Mouse (Mus musculus) kidney, postnatal 0 days (tissue): ENCODE data around the gene Olfr543. TPM values are rescaled to one million over a fixed set of nuclear protein-coding genes. Genes with fewer than 3 reads are reported as not detected.
A peak's percentile ranks its signal among the peaks of the same experiment; 100 is the strongest.

Experiments used
- ATAC-seq: fragments of 200-750 bp; cut with Nextera tagmentation; replicated peaks from 2 replicates; pipeline ENCODE4 v1.8.0; 2017; ENCODE audit warnings: low read depth, moderate number of reproducible peaks, moderate TSS enrichment, moderate library complexity; ENCODE audit not compliant: low FRiP score
- DNase-seq: peaks from one replicate; pipeline ENCODE4 v3.0.0-alpha.2; 2016; ENCODE audit warnings: low spot score
- H3K27ac ChIP-seq: fragments of 300-500 bp; sonication (generic); 2 replicates; pipeline ENCODE4 v1.5.1; 2014; ENCODE audit warnings: mild to moderate bottlenecking
- H3K27me3 ChIP-seq: fragments of 300-500 bp; sonication (generic); 2 replicates; pipeline ENCODE4 v1.6.1; 2014; ENCODE audit warnings: low read length, mixed read lengths; ENCODE audit not compliant: insufficient read depth
- H3K36me3 ChIP-seq: fragments of 300-500 bp; sonication (generic); 2 replicates; pipeline ENCODE4 v1.6.1; 2014; ENCODE audit warnings: low read length, mixed read lengths; ENCODE audit not compliant: insufficient read depth
- H3K4me1 ChIP-seq: fragments of 300-500 bp; sonication (generic); replicated peaks from 2 replicates; pipeline ENCODE4 v1.6.1; 2014; ENCODE audit warnings: antibody characterized with exemption, low read length, mixed read lengths; ENCODE audit not compliant: insufficient read depth
- H3K4me2 ChIP-seq: fragments of 300-500 bp; sonication (generic); 2 replicates; pipeline ENCODE4 v1.6.1; 2014; ENCODE audit warnings: mild to moderate bottlenecking, low read length, moderate library complexity, mixed read lengths
- H3K4me3 ChIP-seq: fragments of 300-500 bp; sonication (generic); replicated peaks from 2 replicates; pipeline ENCODE4 v1.5.1; 2014; ENCODE audit warnings: low read depth, low read length
- H3K9ac ChIP-seq: fragments of 300-500 bp; sonication (generic); 2 replicates; pipeline ENCODE4 v1.6.1; 2014; ENCODE audit warnings: low read depth, low read length
- H3K9me3 ChIP-seq: fragments of 300-500 bp; sonication (generic); replicated peaks from 2 replicates; pipeline ENCODE4 v1.6.1; 2016; ENCODE audit warnings: low read length, inconsistent platforms, mixed read lengths
- CTCF ChIP-seq: IDR thresholded peaks from 2 replicates; pipeline ENCODE4 v1.5.1; 2016; ENCODE audit warnings: antibody characterized with exemption, low read depth, mild to moderate bottlenecking, moderate library complexity
- WGBS: fragments of 180-500 bp; shearing (Covaris S2); extraction: QIAGEN DNeasy Blood & Tissue Kit; methylation state at CpG from one replicate; pipeline ENCODE4 v1.1.7; 2014; 5-methylcytosine and 5-hydroxymethylcytosine counted together
- polyA plus RNA-seq: library from polyadenylated mRNA; unstranded; fragments of >200 nt; fragmentation: Nextera tagmentation; extraction: Ambion mirVana; gene quantifications from 2 replicates; pipeline ENCODE4 v1.2.1, GENCODE M21; 2015

Gene Olfr543
- polyA plus RNA-seq, 1 experiment from 2014 or later: not detected

- Histone ChIP-seq H3K27me3 (no peaks in the 10 kb centered on the region), H3K9ac (no peak overlapping the region), H3K4me3 (no peak overlapping the region), H3K4me1 (no peaks in the 10 kb centered on the region), H3K27ac (no peak overlapping the region), H3K36me3 (peaks cover 57% of the 10 kb centered on the region), H3K4me2 (no peak overlapping the region), H3K9me3 (no peaks in the 10 kb centered on the region)
- ATAC-seq (no peak), DNase-seq (no peak)
- TF ChIP-seq CTCF: no peak
- WGBS: 89% methylated on average over 5 of the region's 5 CpGs
Observed at GRCm38 (mm10) chr7:102458618-102459380, 22.7 kb downstream of the Olfr543 start.

DNA sequence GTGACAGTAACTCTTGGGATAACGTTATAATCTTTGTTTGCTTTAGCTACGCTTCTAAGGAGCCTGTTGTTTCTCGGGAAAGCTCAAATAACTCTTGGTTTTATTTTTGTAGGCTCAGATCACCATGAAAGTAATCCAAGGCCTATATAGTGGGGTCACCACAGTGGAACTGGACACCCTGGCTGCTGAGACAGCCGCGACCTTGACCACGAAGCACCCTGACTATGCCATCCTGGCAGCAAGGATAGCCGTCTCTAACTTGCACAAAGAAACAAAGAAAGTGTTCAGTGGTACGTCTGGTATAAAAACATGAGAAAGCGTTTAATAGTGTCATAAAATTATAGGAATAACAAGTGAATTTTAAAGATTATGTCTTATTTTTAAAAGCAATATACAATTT, 35.0 kb downstream of the Olfr543 start:
- 61% methylated on average over 9 of the region's 9 CpGs for WGBS
- Histone ChIP-seq H3K9ac (no peak overlapping the region), H3K9me3 (no peaks in the 10 kb centered on the region), H3K36me3 (peaks cover 20% of the 10 kb centered on the region; the same call in 1 of the 2 replicates), H3K4me2 (no peak overlapping the region), H3K4me3 (no peak overlapping the region), H3K27me3 (no peaks in the 10 kb centered on the region), H3K27ac (no peak overlapping the region), H3K4me1 (no peaks in the 10 kb centered on the region; the same call in 1 of the 2 replicates)
- no peak for TF ChIP-seq CTCF
- DNase-seq (no peak), ATAC-seq (no peak)

- H3K9ac ChIP-seq: no peak overlapping the region
- 72% methylated on average over 2 of the region's 2 CpGs for WGBS
- ATAC-seq (no peak), DNase-seq (no peak)
- peaks cover 17% of the 10 kb centered on the region; the same call in 1 of the 2 replicates for H3K36me3 ChIP-seq
- no peaks in the 10 kb centered on the region for H3K27me3 ChIP-seq
- no peak overlapping the region for H3K4me2 ChIP-seq
- H3K27ac ChIP-seq: no peak overlapping the region
- no peak for TF ChIP-seq CTCF
- H3K4me3 ChIP-seq: no peak overlapping the region
- no peaks in the 10 kb centered on the region; the same call in 1 of the 2 replicates for H3K4me1 ChIP-seq
- no peaks in the 10 kb centered on the region for H3K9me3 ChIP-seq
Observed at GRCm38 (mm10) chr7:102444301-102444700, 37.2 kb downstream of the Olfr543 start.

- 0 out of 2 replicates have a peak, but pooled peaks cover 12% of the 10 kb centered on the region for H3K36me3 ChIP-seq
- peak; percentile 9 for DNase-seq
- no peak for ATAC-seq
- H3K4me3 ChIP-seq: peak overlapping the region; percentile 72
- peak overlapping the region; percentile 58; the same call in 1 of the 2 replicates for H3K27ac ChIP-seq
- H3K27me3 ChIP-seq: no peaks in the 10 kb centered on the region
- peak overlapping the region; percentile 61 for H3K4me2 ChIP-seq
- H3K9ac ChIP-seq: peak overlapping the region; percentile 68
- WGBS: under 1% methylated on average over 4 of the region's 4 CpGs
- no peaks in the 10 kb centered on the region; the same call in 1 of the 2 replicates for H3K4me1 ChIP-seq
- no peak for TF ChIP-seq CTCF
- H3K9me3 ChIP-seq: no peaks in the 10 kb centered on the region
Observed at GRCm38 (mm10) chr7:102442432-102442831, 39.0 kb downstream of the Olfr543 start.

- ATAC-seq (peak; percentile 99), DNase-seq (peak; percentile 99)
- no peak for TF ChIP-seq CTCF
- H3K36me3 ChIP-seq: 0 out of 2 replicates have a peak, but pooled peaks cover 7% of the 10 kb centered on the region
- H3K4me1 ChIP-seq: no peaks in the 10 kb centered on the region; the same call in 1 of the 2 replicates
- peak within 1 kb of the TSS; percentile 72 for H3K4me3 ChIP-seq
- WGBS: under 1% methylated on average over 56 of the region's 56 CpGs
- peak within 1 kb of the TSS; percentile 58; the same call in 1 of the 2 replicates for H3K27ac ChIP-seq
- H3K4me2 ChIP-seq: peak within 1 kb of the TSS; percentile 61
- H3K27me3 ChIP-seq: no peaks in the 10 kb centered on the region
- no peaks in the 10 kb centered on the region for H3K9me3 ChIP-seq
- H3K9ac ChIP-seq: peak within 1 kb of the TSS; percentile 68
Observed at GRCm38 (mm10) chr7:102441657-102442391, 39.7 kb downstream of the Olfr543 start, which contains the start of gene Rrm1. Gene Rrm1, plus strand, starts transcription at chr7:102441695.
